Mouse (Mus musculus): Measurements from ENCODE around the gene Aqp6. TPM values are rescaled to one million over a fixed set of nuclear protein-coding genes. Genes with fewer than 3 reads are reported as not detected.
A peak's percentile ranks its signal among the peaks of the same experiment; 100 is the strongest.

The Aqp6 gene
- polyA plus RNA-seq, 1 experiment from 2014 or later = not detected

DNA sequence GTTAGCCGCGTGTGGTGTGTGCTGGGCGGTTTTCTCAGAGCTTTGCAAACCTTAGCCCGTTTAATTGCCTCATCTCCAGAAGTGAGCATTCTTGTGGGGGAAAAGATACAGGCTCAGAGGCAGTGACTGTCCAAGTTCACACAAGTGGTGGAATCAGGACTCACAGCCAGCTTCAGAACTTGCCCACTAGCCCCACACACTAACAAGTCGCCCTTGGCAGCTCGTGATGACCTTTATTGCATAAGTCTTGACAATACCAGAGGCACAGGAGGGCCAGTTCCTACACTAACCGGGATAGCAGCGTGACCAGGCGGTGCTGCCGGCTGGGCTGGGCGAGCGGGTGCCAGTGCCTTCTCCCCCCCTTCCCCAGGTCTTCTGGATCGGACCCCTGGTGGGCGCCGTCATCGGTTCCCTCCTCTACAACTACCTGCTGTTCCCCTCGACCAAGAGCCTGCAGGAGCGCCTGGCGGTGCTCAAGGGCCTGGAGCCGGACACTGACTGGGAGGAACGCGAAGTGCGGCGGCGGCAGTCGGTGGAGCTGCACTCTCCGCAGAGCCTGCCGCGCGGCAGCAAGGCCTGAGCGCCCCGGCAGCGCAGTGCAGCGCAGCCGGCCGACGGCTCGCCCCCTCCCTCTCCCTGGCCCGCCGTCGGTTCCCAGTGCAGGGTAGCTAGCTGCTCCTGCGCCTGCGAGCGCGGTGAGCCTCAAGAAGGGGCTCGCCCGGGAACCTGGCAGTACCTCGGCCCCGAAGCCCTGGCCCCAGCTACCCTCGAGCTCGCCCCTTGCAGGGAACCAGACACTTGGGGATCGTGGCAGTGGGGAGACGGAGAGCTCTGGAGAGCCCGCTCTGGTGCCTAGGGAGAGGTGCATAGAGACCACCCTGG, 17.5 kb upstream of the Aqp6 start:
- ATAC-seq (replicated peaks; ENCODE audit: insufficient number of reproducible peaks, low FRiP score, low TSS enrichment, low read depth) (0 out of 2 replicates have a peak, but pooled peaks have one; percentile 40), DNase-seq (ENCODE audit: low spot score) (peak; percentile 65)
- no peaks in the 10 kb centered on the region for H3K9me3 ChIP-seq (replicated peaks; ENCODE audit: control insufficient read depth, low read length)
- H3K9ac ChIP-seq (replicated peaks; ENCODE audit: low read length) = peak overlapping the region; percentile 44; the same call in 1 of the 2 replicates
- WGBS = 2% methylated on average over 52 of the region's 54 CpGs
- H3K36me3 ChIP-seq (replicated peaks; ENCODE audit: control insufficient read depth, insufficient read depth, low read depth, low read length) = no peaks in the 10 kb centered on the region
- peaks cover 67% of the 10 kb centered on the region for H3K27me3 ChIP-seq (ENCODE audit: control insufficient read depth, insufficient read depth, low read length)
- H3K4me2 ChIP-seq (ENCODE audit: low read depth, low read length) = peak overlapping the region; percentile 49
- H3K4me1 ChIP-seq (ENCODE audit: control insufficient read depth, insufficient read depth, low read length) = peaks cover 10% of the 10 kb centered on the region
- H3K4me3 ChIP-seq (ENCODE audit: low read depth, low read length) = peak overlapping the region; percentile 24
- H3K27ac ChIP-seq (replicated peaks; ENCODE audit: low read depth, low read length) = no peak overlapping the region

DNA sequence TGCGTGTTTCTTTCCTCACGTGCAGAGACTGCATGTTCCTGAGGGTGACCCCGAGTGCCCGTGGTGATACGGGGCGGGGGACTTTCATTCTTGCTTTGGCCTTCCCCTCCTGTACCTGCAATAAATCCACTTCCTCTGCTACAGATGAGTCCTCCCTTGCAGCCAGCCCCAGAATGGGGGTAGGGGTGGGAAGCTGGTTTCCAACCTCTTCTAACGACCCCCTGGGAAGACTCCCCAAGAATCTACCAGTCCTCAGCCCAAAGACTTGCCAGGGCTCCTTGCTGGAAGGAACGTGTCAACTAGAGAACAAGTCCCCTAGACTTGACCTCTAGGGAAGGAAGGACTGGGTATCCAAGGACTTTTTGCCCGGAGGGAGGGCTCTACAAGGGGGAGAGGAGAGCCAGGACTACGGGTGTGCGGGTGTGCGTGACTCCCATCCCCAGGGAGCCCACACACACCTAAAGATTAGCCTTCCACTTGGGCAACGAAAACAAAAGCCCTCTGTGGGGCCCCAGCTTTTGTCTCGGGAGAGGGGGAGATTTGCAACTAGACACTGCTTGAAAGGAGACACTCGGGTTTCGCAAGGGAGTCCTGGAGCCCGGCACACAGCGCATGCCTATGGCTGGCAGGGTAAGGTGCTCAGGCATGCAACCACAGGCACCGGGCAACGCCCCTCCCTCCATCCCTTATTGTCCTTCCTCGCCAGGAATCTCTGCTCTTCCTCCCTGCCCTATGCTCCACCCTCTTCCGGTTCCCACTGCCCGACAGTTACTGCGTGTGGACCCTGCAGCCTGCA, 16.6 kb upstream of the Aqp6 start:
- Histone ChIP-seq H3K4me3 (ENCODE audit: low read depth, low read length) (peak overlapping the region; percentile 11; the same call in 1 of the 2 replicates), H3K9ac (replicated peaks; ENCODE audit: low read length) (peak overlapping the region; percentile 23; the same call in 1 of the 2 replicates), H3K9me3 (replicated peaks; ENCODE audit: control insufficient read depth, low read length) (no peaks in the 10 kb centered on the region), H3K27me3 (ENCODE audit: control insufficient read depth, insufficient read depth, low read length) (peaks cover 76% of the 10 kb centered on the region), H3K27ac (replicated peaks; ENCODE audit: low read depth, low read length) (no peak overlapping the region), H3K4me2 (ENCODE audit: low read depth, low read length) (peak overlapping the region; percentile 20), H3K36me3 (replicated peaks; ENCODE audit: control insufficient read depth, insufficient read depth, low read depth, low read length) (no peaks in the 10 kb centered on the region), H3K4me1 (ENCODE audit: control insufficient read depth, insufficient read depth, low read length) (peaks cover 10% of the 10 kb centered on the region)
- ATAC-seq (replicated peaks; ENCODE audit: insufficient number of reproducible peaks, low FRiP score, low TSS enrichment, low read depth) (peak; percentile 27; the same call in 1 of the 2 replicates), DNase-seq (ENCODE audit: low spot score) (peak; percentile 64)
- under 1% methylated on average over 24 of the region's 24 CpGs for WGBS

DNA sequence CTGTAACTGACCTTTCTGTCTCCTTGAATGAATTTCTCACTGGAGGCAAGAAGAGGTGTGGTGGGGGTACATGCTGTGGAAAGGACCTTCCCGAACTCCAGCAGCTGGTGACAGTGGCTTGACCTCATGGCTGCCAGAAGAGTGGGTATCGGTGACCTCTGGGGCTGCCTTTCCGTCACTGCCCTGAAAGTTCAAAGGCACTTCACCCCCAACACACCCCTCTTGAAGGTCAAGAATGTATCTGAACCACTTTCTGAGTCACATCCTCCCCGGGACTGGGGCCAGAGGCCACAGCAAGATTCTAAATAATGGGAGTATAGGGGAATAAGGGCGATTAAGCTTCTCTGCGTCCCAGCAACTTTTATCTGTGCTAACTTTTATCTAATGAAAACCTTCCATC, 15.5 kb upstream of the Aqp6 start:
- H3K9me3 ChIP-seq (replicated peaks; ENCODE audit: control insufficient read depth, low read length) = no peaks in the 10 kb centered on the region
- no peak for ATAC-seq (replicated peaks; ENCODE audit: insufficient number of reproducible peaks, low FRiP score, low TSS enrichment, low read depth)
- H3K36me3 ChIP-seq (replicated peaks; ENCODE audit: control insufficient read depth, insufficient read depth, low read depth, low read length) = no peaks in the 10 kb centered on the region
- DNase-seq (ENCODE audit: low spot score) = no peak
- H3K4me1 ChIP-seq (ENCODE audit: control insufficient read depth, insufficient read depth, low read length) = peaks cover 12% of the 10 kb centered on the region
- no peak overlapping the region for H3K9ac ChIP-seq (replicated peaks; ENCODE audit: low read length)
- peaks cover 84% of the 10 kb centered on the region for H3K27me3 ChIP-seq (ENCODE audit: control insufficient read depth, insufficient read depth, low read length)
- H3K27ac ChIP-seq (replicated peaks; ENCODE audit: low read depth, low read length) = no peak overlapping the region
- H3K4me3 ChIP-seq (ENCODE audit: low read depth, low read length) = no peak overlapping the region
- no peak overlapping the region for H3K4me2 ChIP-seq (ENCODE audit: low read depth, low read length)
- 50% methylated on average over 6 of the region's 6 CpGs for WGBS

DNA sequence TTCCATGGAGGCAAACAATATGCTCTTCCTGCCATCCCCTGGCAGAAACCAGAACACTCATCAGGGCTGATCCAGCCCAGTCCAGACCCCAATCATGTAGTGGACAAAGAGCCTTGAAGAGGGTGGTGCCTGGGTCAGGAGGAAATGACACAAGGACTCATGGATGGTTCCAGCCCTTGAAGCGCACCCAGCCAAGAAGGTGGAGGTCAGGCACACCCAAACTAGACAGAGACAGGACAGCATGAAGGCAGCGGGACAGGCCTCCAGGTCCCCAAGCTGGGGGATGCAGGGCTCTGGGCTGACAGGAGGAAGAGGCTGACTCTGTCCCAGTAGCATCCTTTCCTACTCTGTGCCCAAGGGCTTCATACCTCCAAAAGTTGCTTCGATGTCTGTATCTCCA, 14.7 kb upstream of the Aqp6 start:
- no peaks in the 10 kb centered on the region for H3K9me3 ChIP-seq (replicated peaks; ENCODE audit: control insufficient read depth, low read length)
- H3K27me3 ChIP-seq (ENCODE audit: control insufficient read depth, insufficient read depth, low read length) = peaks cover 89% of the 10 kb centered on the region
- H3K4me2 ChIP-seq (ENCODE audit: low read depth, low read length) = no peak overlapping the region
- H3K27ac ChIP-seq (replicated peaks; ENCODE audit: low read depth, low read length) = no peak overlapping the region
- H3K9ac ChIP-seq (replicated peaks; ENCODE audit: low read length) = no peak overlapping the region
- H3K36me3 ChIP-seq (replicated peaks; ENCODE audit: control insufficient read depth, insufficient read depth, low read depth, low read length) = no peaks in the 10 kb centered on the region
- 92% methylated on average over 3 of the region's 3 CpGs for WGBS
- no peak overlapping the region for H3K4me3 ChIP-seq (ENCODE audit: low read depth, low read length)
- ATAC-seq (replicated peaks; ENCODE audit: insufficient number of reproducible peaks, low FRiP score, low TSS enrichment, low read depth) = no peak
- no peak for DNase-seq (ENCODE audit: low spot score)
- H3K4me1 ChIP-seq (ENCODE audit: control insufficient read depth, insufficient read depth, low read length) = peaks cover 12% of the 10 kb centered on the region

DNA sequence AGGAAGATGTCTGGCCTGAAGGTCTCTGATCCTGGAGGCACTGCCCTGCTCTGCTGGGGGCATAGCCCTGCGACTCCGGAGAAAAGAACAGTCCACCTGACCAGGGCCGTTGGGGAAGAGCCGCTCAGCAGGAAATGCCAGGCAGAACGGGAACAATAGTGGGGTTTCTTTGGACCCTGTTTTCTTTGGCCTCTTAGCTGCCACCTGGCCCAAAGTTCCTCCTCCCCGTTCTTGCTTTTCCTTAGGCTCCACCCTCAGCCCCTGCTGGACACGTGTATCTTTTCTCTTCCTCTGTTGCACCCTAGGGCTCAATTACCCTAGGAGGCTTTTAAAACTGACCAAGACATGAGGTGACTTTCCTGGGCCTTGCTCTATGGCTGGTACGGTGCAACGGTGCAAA, 12.0 kb upstream of the Aqp6 start:
- Histone ChIP-seq H3K4me1 (ENCODE audit: control insufficient read depth, insufficient read depth, low read length) (peaks cover 6% of the 10 kb centered on the region), H3K9me3 (replicated peaks; ENCODE audit: control insufficient read depth, low read length) (no peaks in the 10 kb centered on the region), H3K4me3 (ENCODE audit: low read depth, low read length) (no peak overlapping the region), H3K4me2 (ENCODE audit: low read depth, low read length) (no peak overlapping the region), H3K27ac (replicated peaks; ENCODE audit: low read depth, low read length) (no peak overlapping the region), H3K9ac (replicated peaks; ENCODE audit: low read length) (no peak overlapping the region), H3K36me3 (replicated peaks; ENCODE audit: control insufficient read depth, insufficient read depth, low read depth, low read length) (no peaks in the 10 kb centered on the region), H3K27me3 (ENCODE audit: control insufficient read depth, insufficient read depth, low read length) (peaks cover 92% of the 10 kb centered on the region)
- DNase-seq (ENCODE audit: low spot score) (no peak), ATAC-seq (replicated peaks; ENCODE audit: insufficient number of reproducible peaks, low FRiP score, low TSS enrichment, low read depth) (no peak)
- 2% methylated on average over 9 of the region's 9 CpGs for WGBS

DNA sequence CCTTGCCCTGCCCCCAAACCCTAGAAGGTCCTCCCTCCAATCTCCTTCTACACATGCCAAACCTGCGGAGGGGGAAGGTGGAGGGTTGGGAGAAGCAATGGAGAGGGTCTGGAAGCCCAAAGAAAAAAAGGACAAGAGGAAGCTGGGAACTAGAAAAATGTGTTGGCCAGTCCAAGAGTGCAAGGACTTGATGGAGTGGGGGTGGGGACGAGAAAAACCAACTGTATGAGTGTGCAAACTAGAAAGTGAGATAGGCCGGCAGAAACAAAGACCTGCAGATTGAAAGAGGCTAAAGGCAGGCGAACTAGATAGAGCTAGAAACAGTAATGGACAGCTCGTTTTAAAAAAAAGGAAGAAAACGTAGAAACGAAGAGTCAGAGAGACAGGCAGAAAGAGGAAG, 11.5 kb upstream of the Aqp6 start:
- WGBS = 22% methylated on average over 7 of the region's 7 CpGs
- Histone ChIP-seq H3K9me3 (replicated peaks; ENCODE audit: control insufficient read depth, low read length) (no peaks in the 10 kb centered on the region), H3K4me3 (ENCODE audit: low read depth, low read length) (no peak overlapping the region), H3K27ac (replicated peaks; ENCODE audit: low read depth, low read length) (no peak overlapping the region), H3K27me3 (ENCODE audit: control insufficient read depth, insufficient read depth, low read length) (peaks cover 91% of the 10 kb centered on the region), H3K4me2 (ENCODE audit: low read depth, low read length) (no peak overlapping the region), H3K4me1 (ENCODE audit: control insufficient read depth, insufficient read depth, low read length) (peaks cover 2% of the 10 kb centered on the region; the same call in 1 of the 2 replicates), H3K9ac (replicated peaks; ENCODE audit: low read length) (no peak overlapping the region), H3K36me3 (replicated peaks; ENCODE audit: control insufficient read depth, insufficient read depth, low read depth, low read length) (no peaks in the 10 kb centered on the region)
- DNase-seq (ENCODE audit: low spot score) (no peak), ATAC-seq (replicated peaks; ENCODE audit: insufficient number of reproducible peaks, low FRiP score, low TSS enrichment, low read depth) (no peak)

DNA sequence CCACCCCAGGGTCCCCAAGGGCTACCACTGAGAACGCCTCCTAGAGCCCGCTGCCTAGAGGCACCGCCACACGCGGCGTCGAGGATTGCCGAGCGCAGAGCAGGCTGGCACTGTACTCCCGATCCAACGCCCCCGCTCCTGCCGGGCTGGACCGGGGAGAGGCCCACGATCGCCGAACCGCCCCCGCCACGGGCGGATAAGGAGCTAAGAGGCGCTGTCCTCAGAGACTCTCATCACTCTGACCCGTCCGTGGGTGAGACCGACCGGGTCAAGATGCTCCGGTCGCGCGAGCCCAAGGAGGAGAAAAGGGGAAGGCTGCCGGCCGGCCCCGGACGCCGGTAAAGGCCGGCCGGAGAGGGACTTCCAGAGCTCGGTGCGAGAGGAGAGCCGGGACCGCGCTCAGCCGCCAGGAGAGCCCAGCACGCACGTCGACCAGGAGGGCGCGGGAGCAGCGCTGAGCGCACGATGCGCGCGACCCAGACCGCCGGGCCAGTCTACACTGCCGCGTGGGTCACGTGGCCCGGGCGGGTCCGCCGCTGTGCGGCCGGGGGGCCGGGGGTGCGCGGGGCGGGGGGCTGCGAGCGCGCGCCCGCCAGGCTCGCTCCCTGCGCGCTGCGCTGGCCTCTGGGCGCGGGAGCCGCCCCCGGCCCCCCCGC, 10.6 kb upstream of the Aqp6 start, which contains the start of gene Aqp5:
TSS of gene Aqp5 (plus strand) at position 354 of the 656 bp plus-strand sequence.
- no peak within 1 kb of the TSS; the same call in 1 of the 2 replicates for H3K9ac ChIP-seq (replicated peaks; ENCODE audit: low read length)
- H3K27me3 ChIP-seq (ENCODE audit: control insufficient read depth, insufficient read depth, low read length) = peaks cover 87% of the 10 kb centered on the region
- 2% methylated on average over 60 of the region's 83 CpGs for WGBS
- H3K36me3 ChIP-seq (replicated peaks; ENCODE audit: control insufficient read depth, insufficient read depth, low read depth, low read length) = no peaks in the 10 kb centered on the region
- H3K4me3 ChIP-seq (ENCODE audit: low read depth, low read length) = peak within 1 kb of the TSS; percentile 32
- peak within 1 kb of the TSS; percentile 56 for H3K4me2 ChIP-seq (ENCODE audit: low read depth, low read length)
- no peaks in the 10 kb centered on the region for H3K9me3 ChIP-seq (replicated peaks; ENCODE audit: control insufficient read depth, low read length)
- no peak within 1 kb of the TSS for H3K27ac ChIP-seq (replicated peaks; ENCODE audit: low read depth, low read length)
- DNase-seq (ENCODE audit: low spot score) (peak; percentile 49), ATAC-seq (replicated peaks; ENCODE audit: insufficient number of reproducible peaks, low FRiP score, low TSS enrichment, low read depth) (0 out of 2 replicates have a peak, but pooled peaks have one; percentile 47)
- H3K4me1 ChIP-seq (ENCODE audit: control insufficient read depth, insufficient read depth, low read length) = peaks cover 2% of the 10 kb centered on the region; the same call in 1 of the 2 replicates
